Mouse (Mus musculus): ENCODE measurements around the gene Ganab. TPM values are rescaled to one million over a fixed set of nuclear protein-coding genes. Genes with fewer than 3 reads are reported as not detected.
"Not testable (repeated sequence)": the region's sequence is repeated elsewhere in the genome, so short reads cannot be mapped to it uniquely, and the experiment has no call there.

The Ganab gene
- 57.5 to 87.0 TPM (median 59.6 TPM) in 3 replicates for total RNA-seq (2017)

DNA sequence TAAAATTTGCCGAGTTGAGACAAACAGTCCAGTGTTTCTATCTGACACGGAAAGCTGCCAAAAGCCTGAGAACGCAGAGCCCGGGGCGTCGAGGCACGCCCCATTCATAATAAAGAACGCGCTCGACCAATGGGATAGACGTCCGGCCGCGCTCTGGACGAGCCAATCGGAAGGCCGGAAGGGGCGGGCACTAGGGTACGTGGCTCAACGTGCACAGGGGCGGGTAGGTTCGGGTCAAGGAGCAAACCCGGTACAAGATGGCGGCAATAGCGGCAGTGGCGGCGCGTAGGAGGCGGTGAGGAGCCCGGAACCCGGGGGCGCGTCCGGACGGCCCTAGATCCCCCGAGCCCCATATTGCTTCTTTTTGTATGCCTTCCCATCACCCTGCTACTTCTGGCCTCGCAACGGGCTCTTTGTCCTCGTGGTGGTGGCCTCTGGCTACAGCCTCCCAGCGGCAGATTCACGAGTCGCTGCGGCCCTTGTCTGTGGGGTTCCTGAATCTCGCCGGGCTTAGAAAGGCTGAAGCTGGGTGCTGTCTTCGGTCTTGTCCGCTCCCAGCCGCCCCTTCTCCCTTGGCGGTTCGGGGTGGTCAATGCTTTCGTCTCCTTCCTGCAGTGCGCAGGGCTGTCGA lies at the start of gene Ganab:
TSS of gene Ganab (plus strand) at position 207 of the 631 bp plus-strand sequence.
- peak; percentile 98 for ATAC-seq (replicated peaks; ENCODE audit: insufficient number of reproducible peaks, low FRiP score, low TSS enrichment, poor library complexity, severe bottlenecking)

DNA sequence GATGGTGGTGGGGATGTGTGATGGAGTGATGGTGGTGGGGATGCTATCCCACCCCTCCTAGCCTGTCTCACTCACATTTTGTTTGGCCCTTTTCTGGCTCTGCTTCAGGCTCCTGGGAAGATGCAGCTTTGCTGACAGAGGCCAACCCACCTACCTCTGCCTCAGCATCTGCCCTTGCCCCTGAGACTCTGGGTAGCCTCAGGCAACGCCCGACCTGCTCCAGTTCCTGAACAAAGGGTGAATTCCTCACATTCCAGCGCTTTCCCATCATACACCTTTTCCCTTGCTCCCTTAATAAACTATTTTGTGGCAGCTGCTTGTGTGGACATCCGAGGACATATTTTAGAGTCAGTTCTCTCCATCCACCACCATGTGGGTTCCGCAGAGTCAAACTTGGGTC lies 49.5 kb upstream of the Ganab start:
- ATAC-seq (replicated peaks; ENCODE audit: insufficient number of reproducible peaks, low FRiP score, low TSS enrichment, poor library complexity, severe bottlenecking), result no peak

GRCm38 (mm10) chr19:8850402-8850901 lies 47.4 kb upstream of the Ganab start, which contains the start of gene Lrrn4cl:
Lrrn4cl (plus strand) TSS chr19:8850768.
- no peak for ATAC-seq (replicated peaks; ENCODE audit: insufficient number of reproducible peaks, low FRiP score, low TSS enrichment, poor library complexity, severe bottlenecking)

GRCm38 (mm10) chr19:8851639-8852038 lies 46.2 kb upstream of the Ganab start:
- ATAC-seq (replicated peaks; ENCODE audit: insufficient number of reproducible peaks, low FRiP score, low TSS enrichment, poor library complexity, severe bottlenecking), result no peak

GRCm38 (mm10) chr19:8852236-8852928 lies 45.5 kb upstream of the Ganab start:
- no peak for ATAC-seq (replicated peaks; ENCODE audit: insufficient number of reproducible peaks, low FRiP score, low TSS enrichment, poor library complexity, severe bottlenecking)

DNA sequence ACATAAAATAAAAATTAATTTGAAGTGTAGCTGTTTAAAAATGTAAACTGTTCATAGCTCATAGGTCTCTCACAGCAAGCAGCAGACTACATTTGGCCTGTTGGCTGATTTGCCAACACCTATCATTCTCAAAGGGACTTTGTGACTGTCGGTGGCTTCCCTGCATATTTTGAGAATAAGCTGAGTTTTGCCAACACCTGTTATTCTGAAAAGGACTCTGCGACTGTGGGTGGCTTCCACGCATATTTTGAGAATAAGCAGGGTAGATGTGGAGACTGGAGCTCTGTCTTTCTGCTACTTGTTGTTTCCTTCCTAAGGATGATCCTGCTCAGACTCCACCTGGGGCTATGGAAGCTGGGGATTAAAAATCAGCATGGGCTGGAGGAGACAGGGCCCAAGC lies 44.8 kb upstream of the Ganab start:
- no peak for ATAC-seq (replicated peaks; ENCODE audit: insufficient number of reproducible peaks, low FRiP score, low TSS enrichment, poor library complexity, severe bottlenecking)

GRCm38 (mm10) chr19:8857689-8858088 lies 40.2 kb upstream of the Ganab start:
- ATAC-seq (replicated peaks; ENCODE audit: insufficient number of reproducible peaks, low FRiP score, low TSS enrichment, poor library complexity, severe bottlenecking), result no peak

GRCm38 (mm10) chr19:8859018-8859417 lies 38.9 kb upstream of the Ganab start:
- no peak for ATAC-seq (replicated peaks; ENCODE audit: insufficient number of reproducible peaks, low FRiP score, low TSS enrichment, poor library complexity, severe bottlenecking)

GRCm38 (mm10) chr19:8864265-8864664 lies 33.6 kb upstream of the Ganab start:
- no peak for ATAC-seq (replicated peaks; ENCODE audit: insufficient number of reproducible peaks, low FRiP score, low TSS enrichment, poor library complexity, severe bottlenecking)

DNA sequence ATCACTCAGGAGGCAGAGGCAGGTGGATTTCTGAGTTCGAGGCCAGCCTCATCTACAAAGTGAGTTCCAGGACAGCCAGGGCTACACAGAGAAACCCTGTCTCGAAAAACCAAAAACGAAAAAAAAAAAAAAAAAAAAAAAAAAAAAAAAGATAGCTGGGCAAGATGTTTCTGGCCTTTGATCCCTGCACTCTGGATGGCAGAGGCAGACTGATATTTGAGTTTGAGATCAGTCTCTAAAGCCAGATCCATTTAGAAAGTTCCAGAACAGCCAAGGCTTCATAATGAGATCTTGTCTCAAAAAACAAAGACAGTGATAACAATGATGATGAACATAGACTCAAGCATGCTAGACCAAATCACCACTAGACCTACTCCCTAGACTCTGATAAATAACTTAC lies 27.5 kb upstream of the Ganab start:
- ATAC-seq (replicated peaks; ENCODE audit: insufficient number of reproducible peaks, low FRiP score, low TSS enrichment, poor library complexity, severe bottlenecking), result not testable (repeated sequence)

DNA sequence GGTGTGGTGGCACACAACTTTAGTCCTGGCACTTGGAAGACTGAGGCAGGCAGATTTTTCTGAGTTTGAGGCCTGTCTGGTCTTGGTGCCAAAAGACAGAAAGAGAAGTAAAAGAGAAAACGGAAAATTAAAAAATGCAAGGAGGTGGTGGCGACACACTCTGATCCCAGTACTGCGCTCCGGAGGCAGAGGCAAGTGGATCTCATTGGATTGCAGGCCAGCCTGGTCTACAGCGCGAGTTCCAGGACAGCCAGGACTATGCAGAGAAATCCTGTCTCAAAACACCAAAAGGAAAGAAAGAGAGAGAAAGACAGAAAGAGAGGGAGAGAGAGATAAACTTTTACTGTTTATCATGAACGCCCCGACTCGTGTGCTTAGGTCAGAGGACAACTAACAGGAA lies 27.0 kb upstream of the Ganab start:
- ATAC-seq (replicated peaks; ENCODE audit: insufficient number of reproducible peaks, low FRiP score, low TSS enrichment, poor library complexity, severe bottlenecking), result no peak

DNA sequence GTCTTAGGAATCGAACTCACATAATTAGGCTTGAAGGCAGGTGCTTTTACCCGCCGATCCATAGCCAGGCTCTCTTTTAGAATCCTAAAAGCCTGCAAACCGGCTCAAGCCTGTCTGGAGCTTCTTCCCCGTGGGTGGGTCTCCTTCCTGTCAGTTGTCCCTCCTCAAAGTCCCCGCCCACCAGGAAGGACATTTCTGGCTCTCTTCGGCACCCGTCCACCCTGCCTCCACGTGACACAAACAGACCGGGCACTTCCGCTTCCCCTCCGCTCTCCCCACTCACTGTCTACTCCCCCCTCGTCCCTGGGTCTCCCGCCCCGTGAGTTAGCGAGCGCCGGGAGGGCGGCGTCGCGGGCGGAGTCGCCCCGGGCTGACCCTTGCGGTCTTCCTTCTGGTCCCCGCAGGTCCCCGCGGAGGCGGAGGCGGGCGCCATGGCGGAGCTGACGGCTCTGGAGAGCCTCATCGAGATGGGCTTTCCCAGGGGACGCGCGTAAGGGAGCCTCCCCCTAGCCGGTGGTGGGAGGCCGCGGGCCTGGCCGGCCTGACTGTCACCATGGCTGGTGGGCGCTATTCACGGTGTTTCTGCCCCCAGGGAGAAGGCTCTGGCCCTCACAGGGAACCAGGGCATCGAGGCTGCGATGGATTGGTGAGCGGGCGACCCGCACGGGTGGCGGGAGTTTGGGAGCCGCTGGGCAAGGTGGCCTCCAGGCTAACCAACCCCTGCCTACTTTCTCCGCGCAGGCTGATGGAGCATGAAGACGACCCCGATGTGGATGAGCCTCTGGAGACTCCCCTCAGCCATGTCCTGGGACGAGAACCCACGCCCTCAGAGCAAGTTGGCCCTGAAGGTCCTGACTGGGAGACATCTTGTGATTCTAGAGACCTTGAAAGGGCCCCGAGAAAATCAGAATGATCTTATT lies 26.3 kb upstream of the Ganab start, which contains the start of gene Ubxn1:
TSS of gene Ubxn1 (plus strand) at position 230 of the 920 bp plus-strand sequence.
- ATAC-seq (replicated peaks; ENCODE audit: insufficient number of reproducible peaks, low FRiP score, low TSS enrichment, poor library complexity, severe bottlenecking), result peak; percentile 100

DNA sequence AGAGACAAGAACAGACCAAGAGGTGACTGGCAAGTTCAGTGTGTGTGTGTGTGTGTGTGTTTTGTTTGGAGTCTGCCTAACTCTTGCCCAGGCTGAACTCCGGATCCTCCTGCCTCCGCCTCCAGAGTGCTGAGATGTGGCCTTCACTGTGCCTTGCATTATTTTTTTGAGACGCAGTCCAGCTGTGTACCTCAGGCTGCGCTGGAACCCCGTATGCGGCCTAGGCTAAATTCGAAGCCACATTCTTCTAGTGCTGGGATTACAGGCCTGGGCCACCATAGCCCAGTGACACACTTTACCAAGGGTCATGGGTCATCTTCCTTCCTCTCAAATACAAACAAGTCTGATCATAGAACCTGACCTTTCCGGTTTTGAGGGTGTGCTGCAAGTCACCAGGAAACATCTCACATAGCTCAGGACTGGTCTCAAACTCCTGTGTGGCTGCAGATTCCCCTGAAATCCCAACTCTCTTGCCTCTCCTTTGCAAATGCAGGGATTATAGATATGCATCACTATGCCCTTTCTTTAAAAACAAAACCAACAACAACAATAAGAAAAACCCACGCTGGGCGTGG lies 25.5 kb upstream of the Ganab start:
- ATAC-seq (replicated peaks; ENCODE audit: insufficient number of reproducible peaks, low FRiP score, low TSS enrichment, poor library complexity, severe bottlenecking), result no peak

GRCm38 (mm10) chr19:8875031-8875430 lies 22.8 kb upstream of the Ganab start:
- no peak for ATAC-seq (replicated peaks; ENCODE audit: insufficient number of reproducible peaks, low FRiP score, low TSS enrichment, poor library complexity, severe bottlenecking)

- ATAC-seq (replicated peaks; ENCODE audit: insufficient number of reproducible peaks, low FRiP score, low TSS enrichment, poor library complexity, severe bottlenecking), result peak; percentile 98
These were observed 17.4 kb upstream of the Ganab start, which contains the start of gene Uqcc3 for GRCm38 (mm10) chr19:8880311-8881033. Uqcc3 (minus strand) TSS chr19:8880923.

GRCm38 (mm10) chr19:8881034-8881392 lies 16.9 kb upstream of the Ganab start:
- ATAC-seq (replicated peaks; ENCODE audit: insufficient number of reproducible peaks, low FRiP score, low TSS enrichment, poor library complexity, severe bottlenecking), result no peak

- ATAC-seq (replicated peaks; ENCODE audit: insufficient number of reproducible peaks, low FRiP score, low TSS enrichment, poor library complexity, severe bottlenecking), result no peak
These were observed 14.3 kb upstream of the Ganab start, which contains the start of the genes Lbhd1 and Gm49403 for GRCm38 (mm10) chr19:8883616-8884015. Lbhd1 (plus strand) TSS chr19:8883732. Gm49403 (plus strand) TSS chr19:8883930.

Data from monocyte, adult 5-6 weeks (primary cell).